Mouse (Mus musculus) heart, adult 2 months (tissue): ENCODE measurements at regions not wholly inside any gene's neighbourhood (a gene's known extent, or its start where the extent isn't known, plus 50 kb on each side); places are given as distances from the start of the nearest gene placed in this dataset.

ENCODE experiments used
- DNase-seq, 2 experiments: peaks; one replicate each; pipeline ENCODE4 v3.0.0; 2021
- H3K27ac ChIP-seq: fragments of 200-600 bp; 2 replicates; pipeline ENCODE4 v1.8.1; 2022
- H3K27me3 ChIP-seq: fragments of 200-500 bp; 2 replicates; pipeline ENCODE4 v1.6.1; 2012; ENCODE audit warnings: mild to moderate bottlenecking, low read length, inconsistent platforms, mixed read lengths; ENCODE audit not compliant: control insufficient read depth, insufficient read depth
- H3K36me3 ChIP-seq: fragments of 200-500 bp; 2 replicates; pipeline ENCODE4 v1.6.1; 2012; ENCODE audit warnings: low read length, inconsistent platforms; ENCODE audit not compliant: control insufficient read depth, insufficient read depth
- H3K4me1 ChIP-seq: fragments of 200-500 bp; 2 replicates; pipeline ENCODE4 v1.6.1; 2011; ENCODE audit warnings: low read length; ENCODE audit not compliant: control insufficient read depth, insufficient read depth
- H3K4me3 ChIP-seq: fragments of 200-600 bp; 2 replicates; pipeline ENCODE4 v1.8.1; 2022
- H3K79me2 ChIP-seq: fragments of 200-500 bp; replicated peaks from 2 replicates; pipeline ENCODE4 v1.6.1; 2012; ENCODE audit warnings: mild to moderate bottlenecking, inconsistent platforms, low read length, moderate library complexity, mixed read lengths; ENCODE audit not compliant: control insufficient read depth, insufficient read depth
- H3K9ac ChIP-seq: fragments of 200-500 bp; 2 replicates; pipeline ENCODE4 v1.6.1; 2012; ENCODE audit warnings: low read depth, mild to moderate bottlenecking, control low read depth, inconsistent platforms, low read length, mixed read lengths
- CTCF ChIP-seq: fragments of 200-600 bp; IDR thresholded peaks from 2 replicates; pipeline ENCODE4 v1.8.1; 2022; ENCODE audit warnings: antibody characterized with exemption, mild to moderate bottlenecking, moderate library complexity
- EP300 ChIP-seq: fragments of 200-500 bp; IDR thresholded peaks from 2 replicates; pipeline ENCODE4 v1.6.1; 2011; ENCODE audit warnings: low read depth, low read length, control low read depth; ENCODE audit not compliant: insufficient read depth
- POLR2A ChIP-seq: fragments of 200-500 bp; IDR thresholded peaks from 2 replicates; pipeline ENCODE4 v1.6.1; 2011; ENCODE audit warnings: mild to moderate bottlenecking, low read depth, low read length, control low read depth; ENCODE audit not compliant: insufficient read depth
- WGBS: fragments of 180-500 bp; shearing (Covaris S2); methylation state at CpG from one replicate; pipeline ENCODE4 v1.1.7; 2018; 5-methylcytosine and 5-hydroxymethylcytosine counted together
- intact Hi-C: fragments of 180-260 bp; cut with DNase I; formaldehyde crosslinking; loops from one replicate; pipeline ENCODE4 v1.15.1; 2025

- TF ChIP-seq POLR2A (no peak), CTCF (no peak), EP300 (no peak)
- Histone ChIP-seq H3K27ac (no peak overlapping the region), H3K9ac (no peak overlapping the region), H3K36me3 (no peaks in the 10 kb centered on the region), H3K27me3 (no peaks in the 10 kb centered on the region), H3K4me1 (no peaks in the 10 kb centered on the region), H3K4me3 (no peak overlapping the region), H3K79me2 (no peaks in the 10 kb centered on the region)
- intact Hi-C loops: no loop called here
- no peak for DNase-seq
- WGBS: 93% methylated on average over 7 of the region's 7 CpGs
Measured at GRCm38 (mm10) chr15:41380429-41380828, 1246.3 kb downstream of the 9330182O14Rik start.

GRCm38 (mm10) chr15:41390699-41391098, 1256.5 kb downstream of the 9330182O14Rik start:
- no peak overlapping the region for H3K9ac ChIP-seq
- H3K4me1 ChIP-seq: no peaks in the 10 kb centered on the region
- no peak overlapping the region for H3K27ac ChIP-seq
- no peaks in the 10 kb centered on the region for H3K36me3 ChIP-seq
- no peak for DNase-seq
- 27% methylated on average over 2 of the region's 2 CpGs for WGBS
- intact Hi-C loops: no loop called here
- H3K27me3 ChIP-seq: no peaks in the 10 kb centered on the region
- no peak overlapping the region for H3K4me3 ChIP-seq
- H3K79me2 ChIP-seq: no peaks in the 10 kb centered on the region
- TF ChIP-seq CTCF: no peak
